Mouse (Mus musculus): Measurements from ENCODE around the gene Tmem141. TPM values are rescaled to one million over a fixed set of nuclear protein-coding genes. Genes with fewer than 3 reads are reported as not detected.

Tmem141 gene
- polyA plus RNA-seq, 1 experiment from 2014 or later, result 20.4 TPM

DNA sequence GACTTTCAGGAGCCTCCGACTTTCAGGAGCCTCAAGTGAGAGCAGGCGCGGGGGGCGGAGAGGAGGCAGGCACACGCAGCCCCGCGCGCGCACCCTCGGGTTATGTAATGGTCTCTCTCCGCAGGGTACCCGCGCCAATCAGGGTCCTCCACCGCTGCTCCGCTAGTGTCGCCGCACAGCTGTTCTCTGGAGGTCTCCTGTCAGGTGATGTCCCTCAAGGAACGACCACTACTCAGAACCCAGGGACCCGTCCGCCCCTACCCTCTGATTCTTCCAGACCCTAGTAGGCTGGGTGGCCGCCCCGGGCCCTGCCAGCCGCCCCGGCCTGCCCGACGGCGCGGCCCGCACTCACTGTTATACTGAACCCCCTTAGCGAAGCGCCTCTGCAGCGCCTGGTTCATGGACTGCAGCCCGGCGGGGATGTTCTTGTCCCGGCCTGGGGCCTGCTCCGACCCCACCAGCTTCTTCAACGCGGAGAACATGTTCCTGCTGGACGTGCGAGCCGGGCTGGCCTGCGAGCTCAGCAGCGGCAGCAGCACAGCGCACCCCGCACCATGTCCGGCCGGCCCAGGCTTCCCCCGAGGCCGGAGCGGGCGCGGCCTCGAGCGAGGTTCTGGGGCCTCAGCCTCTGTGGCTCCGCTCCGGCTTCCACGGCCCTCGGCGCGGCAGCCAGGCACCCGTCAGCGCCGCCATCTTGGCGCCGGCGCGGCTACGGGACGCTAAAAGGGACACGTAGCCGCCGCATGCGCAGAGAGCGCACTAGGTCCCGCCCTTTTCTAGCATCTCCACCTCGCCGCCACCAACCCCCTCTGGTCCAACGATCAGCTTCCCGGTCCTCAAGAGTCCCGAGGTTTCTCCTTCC lies 13.8 kb downstream of the Tmem141 start, which contains the start of gene Rabl6:
Rabl6 (minus strand) TSS at position 761 of the 862 bp plus-strand sequence.
- Histone ChIP-seq H3K36me3 (peaks cover 14% of the 10 kb centered on the region; the same call in 1 of the 2 replicates), H3K4me1 (peaks cover 24% of the 10 kb centered on the region), H3K4me3 (peak within 1 kb of the TSS; percentile 100), H3K27me3 (replicated peaks) (peaks cover 24% of the 10 kb centered on the region; the same call in 1 of the 2 replicates), H3K9ac (peak within 1 kb of the TSS; percentile 100), H3K9me3 (no peaks in the 10 kb centered on the region), H3K27ac (replicated peaks) (peak within 1 kb of the TSS; percentile 96), H3K4me2 (peak within 1 kb of the TSS; percentile 78)
- 0 out of 2 replicates have a peak, but pooled peaks have one; percentile 64 for ATAC-seq (ENCODE audit: extremely low read depth, insufficient number of reproducible peaks, low FRiP score, low TSS enrichment)
- WGBS, result under 1% methylated on average over 79 of the region's 80 CpGs

DNA sequence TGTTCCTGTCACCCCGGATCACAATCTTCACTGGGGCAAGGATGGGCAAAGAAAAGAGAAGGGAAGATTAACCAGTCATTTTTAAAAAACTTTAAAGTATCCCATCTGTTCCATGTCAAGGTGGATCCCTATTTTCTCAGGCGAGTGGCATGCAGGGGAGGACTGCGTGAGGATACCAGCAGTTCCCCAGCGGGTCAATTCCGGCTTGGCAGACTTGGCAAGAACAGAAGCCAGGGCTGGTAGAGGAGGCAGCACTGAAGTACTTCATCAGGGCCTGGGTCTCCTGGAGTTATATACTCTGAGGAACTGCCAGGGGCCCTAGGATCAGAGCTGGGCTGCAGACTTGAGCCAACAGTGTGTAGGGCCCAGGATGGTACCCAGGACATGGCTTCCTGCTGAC lies 19.3 kb downstream of the Tmem141 start:
- Histone ChIP-seq H3K9me3 (no peaks in the 10 kb centered on the region), H3K4me1 (peaks cover 34% of the 10 kb centered on the region), H3K4me2 (no peak overlapping the region), H3K9ac (no peak overlapping the region), H3K27me3 (replicated peaks) (no peaks in the 10 kb centered on the region), H3K36me3 (peaks cover 69% of the 10 kb centered on the region), H3K27ac (replicated peaks) (no peak overlapping the region), H3K4me3 (no peak overlapping the region)
- 87% methylated on average over 5 of the region's 5 CpGs for WGBS
- no peak for ATAC-seq (ENCODE audit: extremely low read depth, insufficient number of reproducible peaks, low FRiP score, low TSS enrichment)

DNA sequence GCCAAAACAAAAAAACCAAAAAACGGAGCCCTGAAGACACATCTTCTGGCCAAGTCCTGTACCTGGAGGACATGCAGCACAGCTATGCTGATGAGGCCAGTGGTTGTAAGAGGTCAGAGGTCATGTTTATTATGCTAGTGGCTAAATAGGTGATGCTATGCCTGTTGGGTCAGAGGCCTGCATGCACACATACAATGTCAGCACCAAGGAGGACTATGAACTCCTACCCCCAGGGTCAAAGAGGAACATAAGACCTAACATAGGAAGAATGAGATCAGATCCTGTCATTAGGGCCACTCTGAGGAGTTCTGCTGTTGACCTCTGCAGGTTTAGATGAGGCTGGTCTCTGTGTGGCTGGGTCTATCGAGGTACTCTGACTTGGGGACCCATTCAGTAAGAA lies 21.8 kb downstream of the Tmem141 start:
- Histone ChIP-seq H3K4me2 (no peak overlapping the region), H3K9me3 (no peaks in the 10 kb centered on the region), H3K4me3 (no peak overlapping the region), H3K4me1 (peaks cover 17% of the 10 kb centered on the region), H3K27ac (replicated peaks) (no peak overlapping the region), H3K9ac (no peak overlapping the region), H3K27me3 (replicated peaks) (no peaks in the 10 kb centered on the region), H3K36me3 (peaks cover 94% of the 10 kb centered on the region)
- 90% methylated on average over 2 of the region's 2 CpGs for WGBS
- ATAC-seq (ENCODE audit: extremely low read depth, insufficient number of reproducible peaks, low FRiP score, low TSS enrichment), result no peak

DNA sequence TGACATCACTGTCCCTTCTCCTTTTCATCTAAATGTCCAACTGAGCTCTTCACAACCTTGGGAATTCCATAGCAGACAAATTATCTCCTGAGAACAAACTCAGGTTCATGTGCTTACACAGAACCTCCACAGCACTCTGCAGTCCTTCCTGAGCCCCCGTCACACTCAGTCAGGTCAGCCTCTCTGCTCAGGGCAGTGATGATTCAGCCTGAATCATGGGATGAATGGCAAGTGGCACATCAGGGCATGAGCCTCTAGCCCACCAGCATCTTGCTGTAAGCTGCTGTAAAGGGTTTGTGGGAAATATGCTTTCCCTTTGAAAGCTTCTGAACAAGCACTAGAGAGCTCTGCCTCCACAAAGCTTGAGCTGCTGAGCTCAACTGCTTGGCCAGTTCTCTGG lies 23.1 kb downstream of the Tmem141 start:
- H3K4me1 ChIP-seq, result peaks cover 17% of the 10 kb centered on the region
- ATAC-seq (ENCODE audit: extremely low read depth, insufficient number of reproducible peaks, low FRiP score, low TSS enrichment), result no peak
- H3K36me3 ChIP-seq, result peaks cover 95% of the 10 kb centered on the region
- no peaks in the 10 kb centered on the region for H3K27me3 ChIP-seq (replicated peaks)
- no peak overlapping the region for H3K4me3 ChIP-seq
- H3K27ac ChIP-seq (replicated peaks), result no peak overlapping the region
- H3K9me3 ChIP-seq, result no peaks in the 10 kb centered on the region
- H3K4me2 ChIP-seq, result no peak overlapping the region
- 75% methylated on average over 1 of the region's 1 CpGs for WGBS
- no peak overlapping the region for H3K9ac ChIP-seq

DNA sequence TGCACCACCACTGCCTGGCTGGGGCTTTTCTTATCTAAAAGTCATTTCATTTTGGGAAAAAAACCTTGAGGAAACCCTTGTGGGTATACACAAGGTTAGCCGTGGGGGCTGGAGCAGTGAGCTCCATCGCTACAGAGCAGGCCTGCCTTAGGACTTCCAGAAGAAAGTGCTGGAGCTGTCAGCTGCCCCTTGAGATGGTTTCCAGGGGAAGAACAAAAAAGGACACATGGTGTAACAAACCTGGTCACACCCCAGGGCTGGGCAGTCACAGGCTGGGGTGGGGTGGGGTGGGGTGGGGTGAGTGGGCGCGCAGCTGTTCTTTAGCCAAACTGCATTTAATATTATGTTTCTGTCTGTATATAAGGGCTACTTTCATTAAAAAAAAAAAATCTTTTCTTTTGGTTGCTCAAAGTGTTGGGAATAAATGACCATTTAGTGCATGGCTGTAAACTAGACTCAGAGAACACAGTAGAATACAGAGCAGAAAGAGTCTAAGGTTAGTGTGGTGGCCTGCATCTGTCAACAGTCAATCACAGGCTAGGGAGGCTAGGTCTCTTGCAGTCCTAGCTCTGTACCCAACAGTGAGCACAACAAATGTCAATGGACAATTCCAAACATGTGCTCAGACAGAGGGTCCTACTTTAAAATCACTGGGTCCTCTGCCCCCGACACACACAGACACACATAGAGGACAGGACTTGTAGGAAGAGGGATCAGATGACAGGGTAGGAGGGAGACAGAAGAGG lies 24.9 kb downstream of the Tmem141 start:
- no peaks in the 10 kb centered on the region for H3K27me3 ChIP-seq (replicated peaks)
- peaks cover 17% of the 10 kb centered on the region for H3K4me1 ChIP-seq
- 95% methylated on average over 5 of the region's 5 CpGs for WGBS
- no peak overlapping the region for H3K27ac ChIP-seq (replicated peaks)
- ATAC-seq (ENCODE audit: extremely low read depth, insufficient number of reproducible peaks, low FRiP score, low TSS enrichment), result no peak
- H3K9ac ChIP-seq, result no peak overlapping the region
- peaks cover 96% of the 10 kb centered on the region for H3K36me3 ChIP-seq
- H3K4me2 ChIP-seq, result no peak overlapping the region
- H3K4me3 ChIP-seq, result no peak overlapping the region
- H3K9me3 ChIP-seq, result no peaks in the 10 kb centered on the region

DNA sequence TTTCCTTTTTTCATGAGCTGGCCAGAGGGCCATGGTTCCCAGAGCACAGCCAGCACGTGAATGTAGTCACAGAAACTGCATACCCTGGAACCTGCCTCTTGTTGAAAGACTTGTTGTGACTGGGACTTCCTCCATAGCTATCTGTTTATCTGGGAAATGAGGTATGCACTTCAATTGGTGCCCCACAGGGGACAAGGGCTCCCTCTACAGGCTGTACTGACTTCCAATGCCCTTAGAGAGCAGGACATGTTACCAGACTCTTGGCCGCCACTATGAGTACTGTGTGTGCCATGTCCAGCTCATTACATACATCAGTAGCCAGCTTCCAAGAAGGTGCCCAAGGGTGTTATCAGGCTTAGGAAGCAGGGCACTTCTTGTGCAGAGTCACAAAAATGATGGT lies 29.9 kb downstream of the Tmem141 start:
- WGBS, result 92% methylated on average over 2 of the region's 2 CpGs
- Histone ChIP-seq H3K4me2 (no peak overlapping the region), H3K4me3 (no peak overlapping the region), H3K9ac (no peak overlapping the region), H3K36me3 (peaks cover 96% of the 10 kb centered on the region), H3K9me3 (no peaks in the 10 kb centered on the region), H3K27ac (replicated peaks) (no peak overlapping the region), H3K27me3 (replicated peaks) (no peaks in the 10 kb centered on the region), H3K4me1 (peaks cover 6% of the 10 kb centered on the region)
- ATAC-seq (ENCODE audit: extremely low read depth, insufficient number of reproducible peaks, low FRiP score, low TSS enrichment), result no peak

DNA sequence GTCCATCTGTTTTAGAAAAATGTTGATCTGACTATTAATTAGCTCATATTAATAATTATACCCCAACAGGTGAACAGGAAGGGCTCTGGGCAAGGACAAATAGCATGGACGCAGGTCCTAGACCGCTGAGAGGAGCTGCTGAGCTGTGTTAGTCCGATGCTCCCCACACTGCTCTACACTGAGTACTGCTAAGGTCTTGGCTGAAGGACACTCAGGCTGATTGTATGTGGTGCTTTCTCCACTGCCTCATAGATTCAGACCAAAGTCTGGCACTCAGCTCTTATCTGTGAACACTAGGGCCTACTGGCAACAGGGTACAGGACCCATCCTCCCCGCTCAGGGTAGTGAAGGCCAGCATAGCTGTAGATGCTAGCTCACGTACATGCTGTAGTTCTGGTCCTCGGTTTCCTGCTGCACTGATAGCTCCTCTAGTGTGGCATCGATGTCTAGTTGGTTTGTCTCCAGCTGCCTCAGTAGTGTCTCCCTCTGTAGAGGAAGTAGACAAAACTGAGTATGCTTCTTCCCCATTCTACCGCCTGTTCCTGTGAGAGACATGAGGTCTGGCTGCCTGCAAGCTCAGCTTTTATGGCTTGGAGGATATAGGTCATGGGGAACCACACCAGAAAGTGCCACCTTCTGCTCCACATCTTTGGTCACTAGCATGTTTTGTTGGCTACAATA lies 33.4 kb downstream of the Tmem141 start:
- Histone ChIP-seq H3K9ac (no peak overlapping the region), H3K4me3 (no peak overlapping the region), H3K27me3 (replicated peaks) (no peaks in the 10 kb centered on the region), H3K4me2 (no peak overlapping the region), H3K9me3 (no peaks in the 10 kb centered on the region), H3K27ac (replicated peaks) (no peak overlapping the region; the same call in 1 of the 2 replicates), H3K36me3 (peaks cover 100% of the 10 kb centered on the region), H3K4me1 (peaks cover 8% of the 10 kb centered on the region)
- WGBS, result 87% methylated on average over 8 of the region's 8 CpGs
- no peak for ATAC-seq (ENCODE audit: extremely low read depth, insufficient number of reproducible peaks, low FRiP score, low TSS enrichment)

DNA sequence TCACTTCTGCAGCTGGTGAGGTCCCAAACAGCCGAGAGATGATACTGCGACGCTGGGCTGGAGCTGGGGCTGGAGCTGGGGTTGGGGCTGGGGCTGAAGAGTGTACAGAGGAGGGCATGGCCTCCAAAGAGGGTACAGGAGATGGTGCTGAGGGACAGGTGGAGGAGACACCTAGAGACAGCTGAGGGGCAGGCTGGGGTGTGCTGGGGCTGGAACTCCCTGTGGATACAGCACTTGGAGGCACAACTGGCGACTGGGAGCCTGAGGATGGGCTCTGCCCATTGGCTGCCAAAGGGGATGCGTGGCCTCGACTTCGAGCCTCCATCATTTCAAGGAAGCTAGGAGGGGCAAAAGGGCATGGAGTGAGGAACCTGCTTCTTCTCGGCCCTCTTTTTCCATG lies 34.5 kb downstream of the Tmem141 start:
- no peaks in the 10 kb centered on the region for H3K27me3 ChIP-seq (replicated peaks)
- H3K4me2 ChIP-seq, result no peak overlapping the region
- 79% methylated on average over 8 of the region's 8 CpGs for WGBS
- no peak overlapping the region; the same call in 1 of the 2 replicates for H3K9ac ChIP-seq
- no peak overlapping the region for H3K4me3 ChIP-seq
- ATAC-seq (ENCODE audit: extremely low read depth, insufficient number of reproducible peaks, low FRiP score, low TSS enrichment), result no peak
- H3K27ac ChIP-seq (replicated peaks), result no peak overlapping the region
- peaks cover 96% of the 10 kb centered on the region for H3K36me3 ChIP-seq
- no peaks in the 10 kb centered on the region for H3K9me3 ChIP-seq
- peaks cover 18% of the 10 kb centered on the region for H3K4me1 ChIP-seq

DNA sequence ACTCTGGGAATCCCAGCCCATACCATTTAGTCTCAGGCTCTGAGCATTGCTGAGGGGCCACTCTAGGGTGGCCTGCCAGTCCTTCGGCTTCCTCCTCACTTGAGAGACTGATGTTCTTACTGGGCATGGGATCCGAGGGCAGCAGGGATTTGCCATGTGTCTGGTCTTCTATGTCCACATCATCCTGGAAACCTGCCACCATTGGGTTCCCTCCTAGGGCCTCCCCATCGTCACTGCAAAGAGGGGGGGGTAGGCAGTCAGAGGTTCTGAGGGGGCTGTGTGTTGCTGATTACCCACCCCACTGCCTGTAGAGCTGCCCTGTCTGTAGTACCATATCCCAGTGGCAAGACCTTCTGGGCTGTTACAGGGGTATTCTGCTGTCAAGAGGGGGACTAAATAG lies 36.2 kb downstream of the Tmem141 start:
- Histone ChIP-seq H3K36me3 (peaks cover 79% of the 10 kb centered on the region), H3K9ac (no peak overlapping the region), H3K27ac (replicated peaks) (no peak overlapping the region), H3K27me3 (replicated peaks) (peaks cover 8% of the 10 kb centered on the region), H3K4me2 (no peak overlapping the region), H3K4me3 (no peak overlapping the region), H3K9me3 (no peaks in the 10 kb centered on the region), H3K4me1 (peaks cover 34% of the 10 kb centered on the region)
- no peak for ATAC-seq (ENCODE audit: extremely low read depth, insufficient number of reproducible peaks, low FRiP score, low TSS enrichment)
- WGBS, result 77% methylated on average over 3 of the region's 3 CpGs

DNA sequence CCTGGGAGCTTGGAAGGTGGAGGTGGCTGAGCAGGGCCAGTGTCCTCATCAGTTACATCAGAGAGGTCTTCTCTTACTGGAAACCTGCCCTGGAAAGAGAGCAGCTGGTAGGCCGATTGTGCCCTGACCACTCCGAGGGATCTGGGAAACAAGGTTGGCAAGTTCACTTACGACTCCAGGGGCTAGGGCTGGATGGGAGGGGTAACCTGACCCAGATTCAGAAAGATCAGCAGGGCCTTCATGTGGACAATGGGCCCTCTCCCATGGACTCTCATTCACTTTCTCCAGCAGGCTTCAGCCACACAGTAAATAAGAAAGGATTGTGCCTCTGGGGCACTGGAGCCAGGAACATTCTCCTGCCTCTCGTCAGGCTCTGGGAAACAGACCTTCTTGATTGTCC lies 36.9 kb downstream of the Tmem141 start:
- peaks cover 36% of the 10 kb centered on the region for H3K4me1 ChIP-seq
- H3K4me3 ChIP-seq, result no peak overlapping the region
- H3K27ac ChIP-seq (replicated peaks), result no peak overlapping the region
- H3K9ac ChIP-seq, result no peak overlapping the region
- H3K4me2 ChIP-seq, result no peak overlapping the region
- H3K36me3 ChIP-seq, result peaks cover 72% of the 10 kb centered on the region
- no peaks in the 10 kb centered on the region for H3K9me3 ChIP-seq
- ATAC-seq (ENCODE audit: extremely low read depth, insufficient number of reproducible peaks, low FRiP score, low TSS enrichment), result no peak
- 85% methylated on average over 4 of the region's 4 CpGs for WGBS
- peaks cover 15% of the 10 kb centered on the region for H3K27me3 ChIP-seq (replicated peaks)

DNA sequence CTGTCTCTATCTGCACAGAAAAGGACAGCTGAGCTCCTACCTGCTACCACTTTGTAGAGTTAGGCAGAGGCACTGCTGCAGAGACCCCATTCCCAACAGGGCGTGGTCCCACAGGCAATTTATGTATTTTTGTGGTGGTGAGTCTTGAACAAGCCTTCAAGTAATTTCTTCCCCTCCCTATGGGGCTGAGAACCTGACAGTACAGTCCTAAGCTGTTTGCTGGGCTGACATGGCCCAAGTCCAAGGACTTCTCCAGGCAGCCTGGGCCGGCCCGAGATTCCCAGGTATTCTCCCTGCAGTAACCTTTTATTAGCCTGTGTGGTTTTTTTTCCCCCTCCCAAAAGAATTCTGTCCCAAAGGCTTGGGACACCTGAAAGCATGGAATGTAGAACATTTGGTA lies 37.7 kb downstream of the Tmem141 start:
- Histone ChIP-seq H3K36me3 (peaks cover 65% of the 10 kb centered on the region), H3K27ac (replicated peaks) (no peak overlapping the region), H3K4me1 (peaks cover 43% of the 10 kb centered on the region), H3K9me3 (no peaks in the 10 kb centered on the region), H3K4me2 (no peak overlapping the region), H3K27me3 (replicated peaks) (peaks cover 23% of the 10 kb centered on the region), H3K9ac (no peak overlapping the region), H3K4me3 (no peak overlapping the region)
- no peak for ATAC-seq (ENCODE audit: extremely low read depth, insufficient number of reproducible peaks, low FRiP score, low TSS enrichment)
- WGBS, result 89% methylated on average over 3 of the region's 3 CpGs

Measured in heart, embryonic 13.5 days (tissue).